Mouse (Mus musculus) heart, embryonic 14.5 days (tissue): ENCODE results near the gene Opcml. TPM values are rescaled to one million over a fixed set of nuclear protein-coding genes. Genes with fewer than 3 reads are reported as not detected.

Source experiments
- ATAC-seq: fragments of 200-750 bp; cut with Nextera tagmentation; 2 replicates; pipeline ENCODE4 v1.8.0; 2017; ENCODE audit warnings: low read depth, moderate TSS enrichment; ENCODE audit not compliant: insufficient number of reproducible peaks, insufficient read depth, low FRiP score
- H3K27ac ChIP-seq, 2 experiments: fragments of 200-500 bp in 1 of 2; fragments of 300-500 bp in 1 of 2; sonication (generic) in 1 of 2; replicated peaks in 1 of 2; 2 replicates each; pipeline ENCODE4 v1.5.1; 2012 to 2014; ENCODE audit warnings: low read depth in 2 of 2, low read length in 2 of 2, control low read depth in 1 of 2, mild to moderate bottlenecking in 1 of 2, mixed read lengths in 1 of 2; ENCODE audit not compliant: control insufficient read depth in 1 of 2, insufficient read depth in 1 of 2
- H3K27me3 ChIP-seq: fragments of 300-500 bp; sonication (generic); 2 replicates; pipeline ENCODE4 v1.6.1; 2014; ENCODE audit warnings: mild to moderate bottlenecking, low read length, control low read depth; ENCODE audit not compliant: control insufficient read depth, insufficient read depth
- H3K36me3 ChIP-seq: fragments of 300-500 bp; sonication (generic); 2 replicates; pipeline ENCODE4 v1.6.1; 2014; ENCODE audit warnings: mild to moderate bottlenecking, control low read depth, low read length, mixed read lengths; ENCODE audit not compliant: control insufficient read depth, insufficient read depth
- H3K4me1 ChIP-seq, 2 experiments: fragments of 200-500 bp in 1 of 2; fragments of 300-500 bp in 1 of 2; sonication (generic) in 1 of 2; 2 replicates each; pipeline ENCODE4 v1.6.1; 2012 to 2014; ENCODE audit warnings: low read length in 2 of 2, control low read depth in 1 of 2, mixed read lengths in 1 of 2; ENCODE audit not compliant: control insufficient read depth in 2 of 2, insufficient read depth in 2 of 2
- H3K4me2 ChIP-seq: fragments of 300-500 bp; sonication (generic); 2 replicates; pipeline ENCODE4 v1.6.1; 2014; ENCODE audit warnings: mild to moderate bottlenecking, low read length
- H3K4me3 ChIP-seq, 2 experiments: fragments of 200-500 bp in 1 of 2; fragments of 300-500 bp in 1 of 2; sonication (generic) in 1 of 2; 2 replicates each; pipeline ENCODE4 v1.5.1; 2012 to 2014; ENCODE audit warnings: low read length in 2 of 2, mild to moderate bottlenecking in 2 of 2, control low read depth in 1 of 2, low read depth in 1 of 2, moderate library complexity in 1 of 2; ENCODE audit not compliant: control insufficient read depth in 1 of 2, insufficient read depth in 1 of 2
- H3K9ac ChIP-seq: fragments of 300-500 bp; sonication (generic); 2 replicates; pipeline ENCODE4 v1.6.1; 2014; ENCODE audit warnings: mild to moderate bottlenecking, low read length
- H3K9me3 ChIP-seq: fragments of 300-500 bp; sonication (generic); 2 replicates; pipeline ENCODE4 v1.6.1; 2016; ENCODE audit warnings: low read length, control low read depth; ENCODE audit not compliant: control insufficient read depth
- WGBS: fragments of 180-500 bp; shearing (Covaris S2); extraction: QIAGEN DNeasy Blood & Tissue Kit; methylation state at CpG from one replicate; pipeline ENCODE4 v1.1.7; 2014; 5-methylcytosine and 5-hydroxymethylcytosine counted together
- polyA plus RNA-seq: library from polyadenylated mRNA; unstranded; fragments of >200 nt; fragmentation: Nextera tagmentation; extraction: Ambion mirVana; gene quantifications from 2 replicates; pipeline ENCODE4 v1.2.1, GENCODE M21; 2014

The Opcml gene
- polyA plus RNA-seq, 1 experiment from 2014 or later = 1.6 TPM

DNA sequence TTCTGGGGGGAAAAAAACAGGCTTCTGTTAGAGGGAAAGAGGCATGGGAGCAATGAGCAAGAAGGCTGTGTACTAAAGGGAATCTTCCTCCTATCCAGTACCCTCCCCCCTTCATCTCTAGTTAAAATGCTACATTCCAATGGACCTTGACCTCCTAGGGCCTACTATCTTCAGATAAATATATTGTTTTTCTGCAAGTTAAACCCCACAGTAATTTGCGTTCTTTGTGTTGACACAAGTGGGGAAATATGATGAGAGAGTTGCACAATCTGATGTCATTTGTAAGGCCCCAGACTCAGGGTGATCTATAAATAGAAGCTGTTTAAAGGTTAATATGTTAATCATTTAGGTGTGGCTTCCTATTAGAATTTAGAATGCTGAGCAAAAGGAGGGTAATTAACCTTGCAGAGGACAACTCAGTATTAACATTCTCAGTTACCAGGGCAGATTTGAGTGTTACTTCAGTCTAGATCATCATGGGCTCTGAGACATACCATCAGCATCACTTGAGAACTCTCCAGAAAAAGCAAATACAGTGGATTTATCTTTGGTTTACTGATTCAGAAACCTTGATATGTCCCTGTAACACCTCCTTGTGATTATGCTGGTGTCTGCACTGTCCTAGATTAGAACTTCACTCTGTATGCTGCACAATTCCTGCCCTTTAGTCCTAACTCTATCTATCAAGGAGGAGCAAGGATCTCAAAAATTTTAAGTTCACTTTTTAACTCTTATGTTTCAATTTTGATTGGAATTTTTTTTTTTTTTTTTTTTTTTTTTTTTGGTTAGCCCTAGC, 762.0 kb downstream of the Opcml start:
- Histone ChIP-seq H3K9me3 (no peaks in the 10 kb centered on the region), H3K4me3 (no peak overlapping the region), H3K27ac (no peak overlapping the region), H3K36me3 (no peaks in the 10 kb centered on the region), H3K27me3 (no peaks in the 10 kb centered on the region), H3K9ac (no peak overlapping the region), H3K4me2 (no peak overlapping the region), H3K4me1 (peaks cover 0 to 3% of the 10 kb centered on the region in 2 experiments; a peak in 1 of 4 replicates)
- WGBS = 44% methylated on average over 1 of the region's 1 CpGs
- no peak for ATAC-seq

DNA sequence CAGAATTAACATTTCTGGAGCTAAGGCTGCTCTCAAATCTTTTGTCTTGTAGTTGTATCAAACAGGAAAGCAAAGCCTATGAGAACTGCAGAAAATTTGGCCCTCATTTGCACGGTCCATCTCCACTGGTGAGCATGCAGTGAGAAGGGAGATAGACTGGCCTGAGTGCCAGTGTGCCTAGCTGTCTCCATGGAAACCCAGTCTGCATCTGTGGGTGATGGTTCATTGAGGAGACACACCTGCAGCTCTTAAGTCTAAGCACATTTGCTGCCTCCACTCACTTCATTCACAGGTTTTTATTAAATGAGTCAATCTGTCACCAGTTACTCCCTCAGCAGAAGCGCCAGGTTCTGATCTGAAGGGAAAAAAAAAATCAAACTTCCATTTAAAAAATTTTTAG, 768.1 kb downstream of the Opcml start:
- WGBS = 75% methylated on average over 2 of the region's 2 CpGs
- Histone ChIP-seq H3K9ac (no peak overlapping the region), H3K27ac (no peak overlapping the region)

DNA sequence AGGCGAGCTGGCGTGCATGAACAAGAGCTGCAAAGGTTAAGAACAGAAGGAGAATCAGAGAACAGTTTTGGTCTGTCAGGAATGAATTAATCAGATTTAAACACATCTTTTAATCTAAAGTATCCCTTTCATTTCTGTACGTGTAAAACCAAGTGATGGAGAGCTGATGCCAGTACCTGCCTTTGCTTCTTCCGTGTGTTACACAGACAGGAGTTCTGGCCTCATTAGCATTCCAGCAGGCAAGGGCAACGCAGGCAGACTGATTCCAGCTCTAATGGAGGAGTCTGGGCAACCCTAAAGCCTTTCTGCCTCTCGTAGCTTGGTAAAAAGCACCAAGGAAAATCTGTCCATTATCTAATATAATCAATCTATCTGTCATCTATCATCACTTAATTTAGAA, 771.2 kb downstream of the Opcml start:
- H3K27ac ChIP-seq = no peak overlapping the region
- H3K4me2 ChIP-seq = no peak overlapping the region
- no peak for ATAC-seq
- WGBS = 66% methylated on average over 6 of the region's 6 CpGs
- H3K27me3 ChIP-seq = no peaks in the 10 kb centered on the region
- H3K9ac ChIP-seq = no peak overlapping the region
- H3K9me3 ChIP-seq = no peaks in the 10 kb centered on the region
- peaks cover 0 to 4% of the 10 kb centered on the region in 2 experiments; a peak in 2 of 4 replicates for H3K4me1 ChIP-seq
- H3K4me3 ChIP-seq = no peak overlapping the region
- H3K36me3 ChIP-seq = no peaks in the 10 kb centered on the region

More for the DNA sequence above, 768.1 kb downstream of the Opcml start:
- Histone ChIP-seq H3K9me3 (no peaks in the 10 kb centered on the region), H3K36me3 (no peaks in the 10 kb centered on the region), H3K4me2 (no peak overlapping the region), H3K27me3 (no peaks in the 10 kb centered on the region), H3K4me3 (no peak overlapping the region), H3K4me1 (peaks cover 0 to 4% of the 10 kb centered on the region in 2 experiments; a peak in 2 of 4 replicates)
- ATAC-seq = no peak

DNA sequence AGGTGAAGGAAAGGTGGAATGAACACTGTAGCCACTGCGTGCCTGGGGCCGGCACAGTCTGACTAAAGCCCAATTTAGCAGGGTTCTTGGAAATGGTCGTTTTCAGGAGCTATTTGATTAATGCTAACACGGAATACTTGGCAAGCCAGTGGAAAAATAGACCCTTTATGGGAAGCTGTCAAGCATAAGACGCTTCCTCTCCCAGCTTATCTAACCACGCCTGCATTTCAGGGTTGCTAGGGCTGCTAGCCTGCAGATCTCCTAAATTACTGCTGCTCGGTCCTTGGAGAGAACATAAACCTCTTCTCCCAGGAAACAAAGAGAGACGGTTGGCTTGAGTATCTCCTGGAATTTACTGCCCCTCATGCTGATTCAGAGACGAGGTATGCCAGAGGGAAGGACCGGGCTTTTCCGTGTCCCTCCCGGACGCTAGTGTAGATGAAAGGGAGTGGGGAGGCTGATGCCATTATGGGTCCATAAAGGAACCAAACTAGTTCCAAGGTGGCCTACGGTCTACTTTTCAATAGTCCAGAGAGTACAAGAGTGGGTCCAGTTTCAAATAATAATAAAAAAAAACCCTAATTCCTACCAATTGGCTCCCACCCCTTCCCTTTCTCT, 772.6 kb downstream of the Opcml start:
- no peak for ATAC-seq
- WGBS = 38% methylated on average over 14 of the region's 14 CpGs
- no peaks in the 10 kb centered on the region for H3K36me3 ChIP-seq
- no peak overlapping the region for H3K4me3 ChIP-seq
- no peak overlapping the region for H3K9ac ChIP-seq
- peaks cover 0 to 4% of the 10 kb centered on the region in 2 experiments; a peak in 2 of 4 replicates for H3K4me1 ChIP-seq
- H3K9me3 ChIP-seq = no peaks in the 10 kb centered on the region
- no peak overlapping the region for H3K27ac ChIP-seq
- no peaks in the 10 kb centered on the region for H3K27me3 ChIP-seq
- H3K4me2 ChIP-seq = 0 out of 2 replicates have a peak overlapping the region, but pooled peaks have one; percentile 9

DNA sequence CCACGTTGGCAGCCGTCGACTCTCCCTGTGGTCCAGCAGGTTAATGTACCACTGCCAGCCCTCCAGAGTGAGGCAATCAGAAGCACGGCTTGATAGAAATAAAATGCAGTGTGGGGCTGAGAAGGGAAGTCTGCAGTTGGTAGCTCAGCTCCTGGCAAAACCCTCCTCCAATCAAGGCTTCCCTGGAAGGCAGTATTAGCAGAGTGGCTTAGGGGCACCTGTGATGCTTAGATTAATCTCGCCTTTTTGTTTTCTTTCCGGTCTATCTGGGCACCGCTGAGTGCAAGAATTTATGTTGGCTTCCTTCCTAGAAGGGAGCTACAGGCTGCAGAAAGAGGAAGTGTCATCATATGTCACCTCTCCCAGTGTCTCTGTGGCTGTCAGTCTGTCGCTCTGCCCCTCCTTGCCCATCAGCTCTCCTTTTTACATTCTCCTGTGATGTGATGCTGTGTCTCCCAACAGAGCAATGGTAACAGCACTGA, 778.5 kb downstream of the Opcml start:
- peaks cover 9 to 18% of the 10 kb centered on the region in 2 experiments for H3K4me1 ChIP-seq
- ATAC-seq = 0 out of 2 replicates have a peak, but pooled peaks have one; percentile 35
- H3K9me3 ChIP-seq = no peaks in the 10 kb centered on the region
- H3K9ac ChIP-seq = no peak overlapping the region
- H3K4me2 ChIP-seq = peak overlapping the region; percentile 22; the same call in 1 of the 2 replicates
- no peaks in the 10 kb centered on the region for H3K36me3 ChIP-seq
- no peak overlapping the region for H3K27ac ChIP-seq
- H3K27me3 ChIP-seq = no peaks in the 10 kb centered on the region
- 10% methylated on average over 8 of the region's 8 CpGs for WGBS
- H3K4me3 ChIP-seq = no peak overlapping the region

DNA sequence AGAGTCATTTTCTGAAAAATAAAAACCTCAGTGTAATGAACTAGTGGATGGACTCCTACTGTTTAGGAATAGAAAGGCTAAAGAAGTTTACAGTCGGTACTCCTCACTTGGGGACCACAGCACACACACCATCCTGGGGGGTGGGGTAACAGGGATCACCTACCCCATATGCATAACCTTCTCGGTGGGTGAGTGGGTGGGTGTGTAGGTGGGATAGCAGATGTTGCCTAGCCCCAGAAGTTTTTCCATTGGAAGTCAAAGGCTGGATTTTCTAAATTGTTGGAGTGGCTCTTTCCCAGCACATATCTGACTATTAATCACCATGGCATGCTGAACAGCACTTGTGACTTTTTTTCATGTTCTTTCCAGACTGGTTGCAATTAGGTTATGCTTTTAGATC, 779.2 kb downstream of the Opcml start:
- no peak for ATAC-seq
- H3K36me3 ChIP-seq = no peaks in the 10 kb centered on the region
- no peak overlapping the region for H3K4me2 ChIP-seq
- no peaks in the 10 kb centered on the region for H3K9me3 ChIP-seq
- H3K27me3 ChIP-seq = no peaks in the 10 kb centered on the region
- H3K27ac ChIP-seq = no peak overlapping the region
- 54% methylated on average over 2 of the region's 2 CpGs for WGBS
- no peak overlapping the region for H3K4me3 ChIP-seq
- H3K4me1 ChIP-seq = peaks cover 9 to 18% of the 10 kb centered on the region in 2 experiments
- no peak overlapping the region for H3K9ac ChIP-seq

DNA sequence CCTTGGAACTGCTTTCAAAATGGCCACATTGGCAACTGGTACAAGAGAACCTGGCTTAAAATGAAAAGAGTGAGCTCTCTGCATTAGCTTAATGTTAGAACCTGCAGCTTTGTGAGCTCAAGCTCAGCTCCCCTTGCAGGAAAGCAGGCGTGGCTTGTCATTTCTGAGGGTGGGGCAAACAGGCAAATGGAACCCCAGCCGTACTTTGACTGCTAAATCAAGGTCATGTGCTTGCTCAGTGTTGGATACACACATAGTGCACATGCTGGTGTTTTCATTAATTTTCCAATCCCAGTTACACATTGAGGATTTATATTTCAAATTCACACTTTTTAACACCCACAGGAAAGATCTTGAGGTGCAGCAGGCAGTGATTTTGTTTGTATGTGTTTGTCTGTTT, 781.1 kb downstream of the Opcml start:
- Histone ChIP-seq H3K4me1 (peaks cover 9 to 18% of the 10 kb centered on the region in 2 experiments), H3K9ac (no peak overlapping the region), H3K4me3 (no peak overlapping the region), H3K27ac (no peak overlapping the region), H3K27me3 (no peaks in the 10 kb centered on the region), H3K9me3 (no peaks in the 10 kb centered on the region), H3K36me3 (no peaks in the 10 kb centered on the region), H3K4me2 (no peak overlapping the region)
- 56% methylated on average over 2 of the region's 2 CpGs for WGBS
- ATAC-seq = no peak
